Mouse (Mus musculus) bone marrow macrophage, adult 2 months (primary cell): ENCODE data around the gene Aip. TPM values are rescaled to one million over a fixed set of nuclear protein-coding genes. Genes with fewer than 3 reads are reported as not detected.

Experiments
- H3K27ac ChIP-seq: 2 replicates; pipeline ENCODE4 v1.5.1; 2012; ENCODE audit warnings: low read depth, low read length; ENCODE audit not compliant: insufficient read depth
- H3K4me1 ChIP-seq: 2 replicates; pipeline ENCODE4 v1.6.1; 2012; ENCODE audit warnings: low read length; ENCODE audit not compliant: control insufficient read depth, insufficient read depth
- H3K4me3 ChIP-seq: 2 replicates; pipeline ENCODE4 v1.5.1; 2012; ENCODE audit warnings: mild to moderate bottlenecking, low read length, moderate library complexity; ENCODE audit not compliant: insufficient read depth
- CTCF ChIP-seq: IDR thresholded peaks from 2 replicates; pipeline ENCODE4 v1.5.1; 2012; ENCODE audit warnings: low read depth, mild to moderate bottlenecking, low read length, moderate library complexity
- POLR2A ChIP-seq: IDR thresholded peaks from 2 replicates; pipeline ENCODE4 v1.6.1; 2012; ENCODE audit warnings: mild to moderate bottlenecking, low read depth, low read length, borderline replicate concordance
- polyA plus RNA-seq: library from polyadenylated mRNA; stranded (reverse); fragments of >200 nt; gene quantifications from 2 replicates; pipeline ENCODE4 v1.2.4, GENCODE M21; 2012; ENCODE audit not compliant: missing spikeins, insufficient read depth, insufficient read length

Aip gene
- polyA plus RNA-seq, 1 experiment: 75.6 TPM

GRCm38 (mm10) chr19:4114551-4114950 lies 11.1 kb downstream of the Aip start:
- peaks cover 37% of the 10 kb centered on the region for H3K4me1 ChIP-seq
- no peak for TF ChIP-seq POLR2A
- no peak for TF ChIP-seq CTCF
- peak overlapping the region; percentile 87 for H3K27ac ChIP-seq
- H3K4me3 ChIP-seq: no peak overlapping the region

GRCm38 (mm10) chr19:4113806-4114230 lies 11.8 kb downstream of the Aip start:
- Histone ChIP-seq H3K27ac (peak overlapping the region; percentile 87), H3K4me1 (peaks cover 37% of the 10 kb centered on the region), H3K4me3 (peak overlapping the region; percentile 22)
- TF ChIP-seq CTCF (no peak), POLR2A (no peak)

GRCm38 (mm10) chr19:4113186-4113805 lies 12.4 kb downstream of the Aip start:
- no peak for TF ChIP-seq POLR2A
- TF ChIP-seq CTCF: no peak
- Histone ChIP-seq H3K27ac (peak overlapping the region; percentile 87), H3K4me1 (peaks cover 37% of the 10 kb centered on the region), H3K4me3 (peak overlapping the region; percentile 22)

- peak overlapping the region; percentile 87 for H3K27ac ChIP-seq
- H3K4me1 ChIP-seq: peaks cover 37% of the 10 kb centered on the region
- TF ChIP-seq POLR2A (no peak), CTCF (no peak)
- H3K4me3 ChIP-seq: no peak overlapping the region
Measured at GRCm38 (mm10) chr19:4112063-4112960, 13.3 kb downstream of the Aip start.

GRCm38 (mm10) chr19:4108535-4108934 lies 17.1 kb downstream of the Aip start:
- H3K27ac ChIP-seq: no peak overlapping the region
- H3K4me1 ChIP-seq: peaks cover 22% of the 10 kb centered on the region
- TF ChIP-seq POLR2A (no peak), CTCF (no peak)
- H3K4me3 ChIP-seq: no peak overlapping the region

- Histone ChIP-seq H3K27ac (no peak overlapping the region), H3K4me1 (peaks cover 6% of the 10 kb centered on the region), H3K4me3 (no peak overlapping the region)
- no peak for TF ChIP-seq POLR2A
- no peak for TF ChIP-seq CTCF
Measured at GRCm38 (mm10) chr19:4106654-4107053, 19.0 kb downstream of the Aip start.

GRCm38 (mm10) chr19:4104675-4105194 lies 20.9 kb downstream of the Aip start:
- Histone ChIP-seq H3K27ac (no peak overlapping the region), H3K4me3 (no peak overlapping the region), H3K4me1 (peaks cover 5% of the 10 kb centered on the region; the same call in 1 of the 2 replicates)
- TF ChIP-seq CTCF: no peak
- TF ChIP-seq POLR2A: no peak

- Histone ChIP-seq H3K27ac (no peak overlapping the region), H3K4me1 (peaks cover 10% of the 10 kb centered on the region; the same call in 1 of the 2 replicates), H3K4me3 (no peak overlapping the region)
- TF ChIP-seq CTCF: no peak
- TF ChIP-seq POLR2A: no peak
Measured at GRCm38 (mm10) chr19:4103792-4104191, 21.9 kb downstream of the Aip start.

GRCm38 (mm10) chr19:4103294-4103693 lies 22.4 kb downstream of the Aip start:
- no peak for TF ChIP-seq CTCF
- no peak for TF ChIP-seq POLR2A
- Histone ChIP-seq H3K27ac (no peak overlapping the region), H3K4me1 (peaks cover 15% of the 10 kb centered on the region; the same call in 1 of the 2 replicates)

More at GRCm38 (mm10) chr19:4103294-4103693, 22.4 kb downstream of the Aip start:
- no peak overlapping the region for H3K4me3 ChIP-seq
